Mouse (Mus musculus) 3T3-L1 (cell line): ENCODE results near the gene Wrap73.

Experiments
- DNase-seq: peaks from one replicate; pipeline ENCODE4 v3.0.0-alpha.2; 2015; ENCODE audit warnings: low read depth, low spot score

Gene Wrap73

GRCm38 (mm10) chr4:154181001-154181400, 38.8 kb downstream of the Wrap73 start:
- DNase-seq = no peak

GRCm38 (mm10) chr4:154183566-154183965, 41.4 kb downstream of the Wrap73 start:
- no peak for DNase-seq

- DNase-seq = no peak
These were observed 42.8 kb downstream of the Wrap73 start for GRCm38 (mm10) chr4:154185001-154185400.

DNA sequence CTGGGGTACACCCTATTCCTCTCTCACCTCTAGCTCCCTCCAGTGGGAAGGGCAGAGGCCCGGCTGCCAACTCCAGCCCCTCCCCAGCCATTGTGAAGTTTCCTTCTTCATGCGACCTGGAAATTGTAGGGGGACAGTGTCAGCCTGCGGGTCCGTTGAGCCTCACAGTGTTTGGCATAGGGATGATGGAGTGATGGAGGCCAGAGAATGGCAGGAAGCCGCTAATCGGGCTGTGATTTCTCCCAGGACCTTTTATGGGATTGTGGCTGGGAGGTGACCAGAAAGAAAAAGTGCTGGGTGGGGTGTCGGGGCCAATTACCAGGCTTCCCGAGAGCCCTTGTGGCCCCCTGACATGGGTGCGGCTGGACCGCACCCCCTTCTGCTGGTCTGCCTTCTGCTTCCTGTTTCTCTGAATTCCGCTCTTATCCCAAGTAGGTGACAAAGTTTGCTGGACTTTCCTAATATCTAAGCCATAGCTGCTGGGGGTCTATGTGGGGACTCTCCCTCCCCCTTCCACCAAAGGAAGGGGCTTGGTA, 43.9 kb downstream of the Wrap73 start:
- DNase-seq = no peak

DNA sequence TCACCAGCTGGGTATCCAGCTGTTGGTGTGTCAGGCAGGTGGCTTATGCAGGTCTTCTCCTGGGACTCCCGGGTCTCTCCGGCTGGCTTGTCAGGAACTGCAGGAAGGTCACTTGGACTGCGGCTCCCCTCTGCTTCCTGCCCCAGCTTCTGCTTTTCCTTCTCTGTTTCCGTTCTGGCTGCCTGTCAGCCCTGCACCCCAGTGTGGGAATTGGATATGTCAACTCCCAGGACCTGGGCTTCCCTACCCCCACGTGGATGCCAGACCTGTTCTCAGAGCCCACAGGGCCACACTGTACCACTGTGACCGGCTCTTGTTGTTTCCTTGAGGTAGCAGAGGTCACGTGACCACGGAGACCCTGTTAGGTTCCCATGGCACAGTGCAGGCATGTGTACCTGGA, 46.8 kb downstream of the Wrap73 start:
- DNase-seq = no peak

DNA sequence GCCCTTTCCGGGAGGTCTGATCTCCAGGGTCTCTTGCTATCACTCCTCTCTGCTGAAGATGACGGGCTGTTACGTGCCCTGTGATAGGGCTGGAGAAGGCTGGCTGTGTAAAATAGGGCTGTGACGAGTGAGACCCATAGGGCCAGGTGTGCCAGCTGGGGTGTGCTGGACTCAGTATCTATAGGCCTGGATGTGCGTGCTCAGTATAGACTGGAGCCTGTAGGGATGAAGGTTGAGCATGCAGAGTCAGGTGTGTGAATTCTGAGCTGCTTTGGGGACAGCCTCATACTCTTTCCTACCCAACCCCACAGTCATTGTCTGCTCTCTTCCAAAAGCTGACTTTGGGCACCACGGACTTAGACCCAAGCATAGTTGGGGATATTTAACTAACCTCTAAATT, 55.8 kb downstream of the Wrap73 start:
- no peak for DNase-seq

DNA sequence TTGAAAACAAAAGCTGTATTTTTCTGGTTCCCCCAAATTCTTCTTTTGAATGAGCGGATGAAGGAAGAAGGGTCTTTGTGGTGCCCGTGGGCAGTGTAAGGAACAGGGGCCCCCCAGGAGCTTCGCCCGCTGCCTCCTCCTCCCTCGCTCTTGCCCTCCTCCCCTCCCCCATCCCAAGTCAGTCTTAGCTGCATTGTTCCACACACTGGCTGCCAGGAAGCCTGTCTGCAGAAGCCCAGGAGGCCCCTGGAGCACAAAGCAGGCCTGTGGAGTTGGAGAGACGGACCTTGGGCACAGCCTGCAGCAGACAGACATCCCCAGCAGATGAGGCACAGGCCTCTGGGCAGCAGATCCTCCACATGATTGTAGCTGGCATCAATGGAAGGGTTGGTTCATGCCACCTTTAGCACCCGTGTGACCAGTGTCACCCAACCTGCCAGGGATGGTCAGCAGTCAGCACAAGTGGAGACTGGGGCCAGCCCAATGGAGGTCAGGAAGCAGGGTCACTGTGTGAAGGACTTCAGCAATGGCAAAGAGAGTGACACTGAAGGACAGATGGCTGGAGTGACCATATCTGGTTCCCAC, 56.3 kb downstream of the Wrap73 start:
- DNase-seq = no peak

DNA sequence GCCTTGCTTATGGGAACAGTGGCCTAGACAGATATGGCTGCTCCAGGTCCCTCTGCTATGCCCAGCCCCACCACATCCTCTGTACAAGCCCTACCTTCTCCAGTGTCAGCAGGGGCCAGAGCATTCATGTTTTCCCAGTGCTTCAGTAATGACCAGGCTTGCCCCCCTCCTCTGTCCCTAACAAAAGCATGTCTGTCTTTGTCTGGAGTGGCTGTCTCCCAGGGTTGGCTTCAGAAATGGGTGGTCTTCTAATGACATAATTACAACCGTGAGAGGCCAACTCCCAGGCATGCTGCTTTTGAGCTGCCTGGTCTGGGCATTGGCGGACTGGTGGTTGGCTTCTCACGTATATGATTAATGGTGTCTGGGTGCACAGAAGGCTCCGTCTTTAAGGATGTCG, 59.3 kb downstream of the Wrap73 start:
- DNase-seq = no peak

DNA sequence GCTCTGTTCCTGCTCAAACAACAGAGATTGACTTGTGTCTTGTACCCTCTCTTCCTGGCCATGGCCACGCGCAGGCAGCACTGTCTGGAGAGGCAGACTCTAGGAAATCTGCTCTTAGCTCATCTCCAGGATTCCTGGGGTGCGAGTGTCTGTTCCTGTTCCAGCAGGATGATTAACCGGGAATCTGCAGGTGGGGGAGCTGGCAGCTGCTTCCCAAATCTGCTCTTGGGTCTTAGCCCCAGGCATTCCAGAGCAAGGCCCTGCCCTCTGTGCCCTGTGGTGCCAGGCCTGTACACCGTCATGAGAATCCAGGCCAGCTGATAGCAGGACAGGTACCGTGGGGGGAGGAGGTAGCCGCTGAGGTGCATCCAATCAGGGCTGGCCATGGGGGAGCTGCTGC, 62.4 kb downstream of the Wrap73 start:
- peak; percentile 24 for DNase-seq

DNA sequence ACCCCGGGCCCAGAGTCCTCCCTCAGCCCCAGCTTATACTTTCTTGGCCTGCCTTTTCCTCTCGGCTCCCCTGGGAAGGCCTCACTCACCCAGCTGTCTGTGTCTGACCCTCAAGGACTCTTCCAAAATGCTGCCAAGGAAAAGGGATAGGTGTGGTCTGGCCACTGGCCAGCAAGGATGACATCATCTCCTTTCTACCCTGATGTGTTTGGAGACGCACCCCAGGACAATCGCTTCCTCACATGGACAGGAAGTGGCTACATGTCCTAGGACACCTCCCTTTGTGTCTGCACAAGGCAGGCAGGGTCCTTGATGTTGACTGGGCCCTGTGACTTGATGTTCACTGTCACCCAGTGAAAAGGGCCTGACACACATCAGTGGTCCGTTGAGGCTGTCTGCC, 63.2 kb downstream of the Wrap73 start:
- DNase-seq = peak; percentile 47

- peak; percentile 63 for DNase-seq
These were observed 65.1 kb downstream of the Wrap73 start for GRCm38 (mm10) chr4:154207261-154207660.

DNA sequence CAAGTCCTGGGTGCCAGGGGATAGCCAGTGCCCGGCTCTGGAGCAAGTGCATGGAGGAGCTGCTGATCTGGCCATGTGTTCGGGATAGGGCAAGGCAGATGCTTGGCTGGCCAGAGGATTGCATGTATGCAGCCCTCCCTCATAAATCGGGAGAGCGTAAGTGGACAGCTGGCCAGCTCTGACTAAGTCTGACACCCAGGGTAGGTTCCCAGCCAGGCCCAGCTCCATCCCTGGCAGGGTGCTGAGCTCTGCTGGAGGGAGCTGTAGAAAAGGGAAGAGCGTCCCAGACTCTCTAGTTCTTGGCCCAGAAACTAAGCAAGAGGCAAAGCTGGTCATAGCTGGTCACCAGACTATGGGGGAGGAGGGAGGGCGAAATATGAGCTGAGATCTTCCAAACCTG, 66.9 kb downstream of the Wrap73 start:
- DNase-seq = peak; percentile 15

DNA sequence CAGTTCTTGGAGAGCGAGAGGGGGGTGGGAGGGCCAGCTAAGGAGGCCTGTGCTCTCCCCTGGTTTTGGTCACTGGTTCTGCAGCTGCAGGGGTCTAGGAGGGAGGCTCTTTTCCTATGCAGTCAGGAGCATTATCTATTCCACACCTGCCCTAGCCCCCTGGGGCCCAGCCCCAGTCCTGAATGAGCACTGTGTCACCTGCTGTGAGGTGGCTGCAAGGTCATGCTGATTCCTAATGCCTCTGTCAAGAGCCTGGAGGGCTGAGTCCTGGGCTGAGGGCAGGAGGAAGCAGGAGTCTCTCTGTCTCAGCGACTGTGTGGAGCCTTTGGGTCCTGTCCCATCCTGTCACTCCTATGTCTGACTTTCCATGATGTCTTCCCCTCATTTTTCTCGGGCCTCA, 67.7 kb downstream of the Wrap73 start:
- no peak for DNase-seq

GRCm38 (mm10) chr4:154211459-154211858, 69.3 kb downstream of the Wrap73 start:
- DNase-seq = no peak

- DNase-seq = no peak
These were observed 71.4 kb downstream of the Wrap73 start for GRCm38 (mm10) chr4:154213586-154213985.

- DNase-seq = no peak
These were observed 71.9 kb downstream of the Wrap73 start for GRCm38 (mm10) chr4:154214075-154214474.
